Mouse (Mus musculus): ENCODE data around the gene Shank2. TPM values are rescaled to one million over a fixed set of nuclear protein-coding genes. Genes with fewer than 3 reads are reported as not detected.

The Shank2 gene
- polyA plus RNA-seq, 1 experiment from 2014 or later, result 0.76 TPM

DNA sequence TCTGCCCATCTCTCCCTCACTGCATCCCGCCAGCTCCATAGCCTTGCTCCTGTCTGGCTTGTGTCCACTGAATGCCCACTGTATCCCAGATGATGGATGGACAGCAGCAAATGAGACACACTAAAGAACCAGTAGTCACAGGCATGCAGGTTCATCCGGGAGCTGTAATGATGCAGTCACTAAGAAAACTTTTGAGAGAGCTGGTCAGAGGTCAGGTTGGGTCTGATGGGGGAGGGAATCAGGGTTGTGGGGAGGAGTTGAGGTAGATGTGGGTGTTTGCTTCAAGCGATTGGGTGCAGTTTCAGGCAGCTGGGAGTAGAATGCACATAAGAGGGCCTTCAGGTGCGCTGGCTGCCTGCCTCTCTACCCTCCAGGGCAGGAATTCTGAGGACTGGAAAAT, 21.8 kb downstream of the Shank2 start:
- no peak overlapping the region for H3K4me2 ChIP-seq (replicated peaks; ENCODE audit: low read depth, low read length)
- H3K36me3 ChIP-seq (ENCODE audit: insufficient read depth, low read length), result no peaks in the 10 kb centered on the region
- ATAC-seq (no peak), DNase-seq (ENCODE audit: low spot score) (no peak)
- H3K9me3 ChIP-seq (ENCODE audit: low read length), result no peaks in the 10 kb centered on the region
- H3K27ac ChIP-seq (ENCODE audit: low read length), result no peak overlapping the region
- H3K27me3 ChIP-seq (replicated peaks; ENCODE audit: insufficient read depth, low read length), result no peaks in the 10 kb centered on the region
- H3K4me3 ChIP-seq (ENCODE audit: low read depth, low read length), result no peak overlapping the region
- no peak overlapping the region for H3K9ac ChIP-seq (replicated peaks; ENCODE audit: low read depth)
- WGBS, result 62% methylated on average over 4 of the region's 4 CpGs
- TF ChIP-seq CTCF (IDR thresholded peaks at IDR 0.05), result no peak
- no peak for TF ChIP-seq EP300 (IDR thresholded peaks at IDR 0.05)
- H3K4me1 ChIP-seq (ENCODE audit: insufficient read depth, low read depth, low read length), result no peaks in the 10 kb centered on the region

DNA sequence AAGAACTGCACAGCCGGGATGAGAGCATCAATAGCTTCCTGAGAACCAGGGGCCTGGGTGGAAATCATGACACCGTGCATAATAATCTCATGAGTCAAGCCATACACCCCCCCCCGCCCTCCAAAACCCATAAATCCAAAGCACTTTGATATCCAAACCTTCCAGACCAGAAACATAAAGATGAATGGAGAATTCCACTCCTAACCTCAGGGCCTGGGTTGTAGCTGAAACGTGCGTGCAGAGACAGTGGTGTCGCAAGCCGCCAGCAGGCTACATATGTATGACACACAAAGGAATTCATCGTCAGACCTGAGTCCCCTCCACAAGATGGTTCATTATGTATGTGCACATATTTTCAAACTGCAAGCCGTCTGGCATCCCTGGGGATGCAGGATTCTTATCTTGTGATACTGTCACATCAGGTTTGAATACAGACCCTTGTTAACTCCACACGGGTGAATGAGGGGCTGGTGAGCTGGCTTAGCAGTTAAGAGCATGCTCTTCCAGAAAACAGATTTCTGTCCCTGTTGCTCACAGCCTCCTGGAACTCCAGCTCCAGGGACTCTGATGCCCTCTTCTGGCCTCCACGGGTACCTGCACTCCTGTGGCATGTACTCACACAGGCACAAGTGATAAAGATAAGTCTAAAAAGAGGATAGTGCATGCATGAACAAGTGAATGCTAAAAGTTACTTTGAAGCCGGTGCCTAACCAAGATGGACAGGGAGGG, 24.5 kb downstream of the Shank2 start:
- no peak overlapping the region for H3K4me2 ChIP-seq (replicated peaks; ENCODE audit: low read depth, low read length)
- ATAC-seq, result no peak
- 90% methylated on average over 12 of the region's 12 CpGs for WGBS

DNA sequence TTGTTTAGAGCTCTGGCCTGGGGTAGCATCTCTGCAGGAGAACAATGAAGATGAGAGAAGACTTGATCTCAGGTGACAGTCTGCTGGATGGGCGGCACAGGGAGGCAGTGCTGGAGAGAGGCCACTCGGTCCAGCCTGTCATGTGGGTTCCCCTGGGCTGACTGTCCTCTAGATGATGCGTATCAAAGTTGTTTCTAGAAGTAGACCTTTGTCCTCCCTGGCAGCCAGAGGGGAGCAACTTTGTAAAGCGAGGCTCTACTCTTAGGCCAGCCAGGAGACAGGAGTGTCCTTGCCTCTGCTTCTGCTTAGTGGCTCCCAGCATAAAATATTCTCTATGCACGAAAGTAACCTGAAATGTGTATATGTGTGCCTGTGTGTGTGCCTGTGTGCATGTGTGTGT, 27.5 kb downstream of the Shank2 start:
- WGBS, result 58% methylated on average over 5 of the region's 5 CpGs
- ATAC-seq (no peak), DNase-seq (ENCODE audit: low spot score) (no peak)
- Histone ChIP-seq H3K9ac (replicated peaks; ENCODE audit: low read depth) (no peak overlapping the region), H3K4me2 (replicated peaks; ENCODE audit: low read depth, low read length) (no peak overlapping the region), H3K27ac (ENCODE audit: low read length) (no peak overlapping the region), H3K9me3 (ENCODE audit: low read length) (no peaks in the 10 kb centered on the region), H3K4me1 (ENCODE audit: insufficient read depth, low read depth, low read length) (no peaks in the 10 kb centered on the region), H3K36me3 (ENCODE audit: insufficient read depth, low read length) (no peaks in the 10 kb centered on the region), H3K27me3 (replicated peaks; ENCODE audit: insufficient read depth, low read length) (no peaks in the 10 kb centered on the region), H3K4me3 (ENCODE audit: low read depth, low read length) (no peak overlapping the region)
- no peak for TF ChIP-seq CTCF (IDR thresholded peaks at IDR 0.05)
- no peak for TF ChIP-seq EP300 (IDR thresholded peaks at IDR 0.05)

More for the DNA sequence above, 24.5 kb downstream of the Shank2 start:
- Histone ChIP-seq H3K9ac (replicated peaks; ENCODE audit: low read depth) (no peak overlapping the region), H3K4me1 (ENCODE audit: insufficient read depth, low read depth, low read length) (no peaks in the 10 kb centered on the region), H3K4me3 (ENCODE audit: low read depth, low read length) (no peak overlapping the region), H3K9me3 (ENCODE audit: low read length) (no peaks in the 10 kb centered on the region), H3K27me3 (replicated peaks; ENCODE audit: insufficient read depth, low read length) (no peaks in the 10 kb centered on the region), H3K36me3 (ENCODE audit: insufficient read depth, low read length) (no peaks in the 10 kb centered on the region), H3K27ac (ENCODE audit: low read length) (no peak overlapping the region)
- no peak for TF ChIP-seq EP300 (IDR thresholded peaks at IDR 0.05)
- peak; percentile 42 for TF ChIP-seq CTCF (IDR thresholded peaks at IDR 0.05)
- DNase-seq (ENCODE audit: low spot score), result no peak

DNA sequence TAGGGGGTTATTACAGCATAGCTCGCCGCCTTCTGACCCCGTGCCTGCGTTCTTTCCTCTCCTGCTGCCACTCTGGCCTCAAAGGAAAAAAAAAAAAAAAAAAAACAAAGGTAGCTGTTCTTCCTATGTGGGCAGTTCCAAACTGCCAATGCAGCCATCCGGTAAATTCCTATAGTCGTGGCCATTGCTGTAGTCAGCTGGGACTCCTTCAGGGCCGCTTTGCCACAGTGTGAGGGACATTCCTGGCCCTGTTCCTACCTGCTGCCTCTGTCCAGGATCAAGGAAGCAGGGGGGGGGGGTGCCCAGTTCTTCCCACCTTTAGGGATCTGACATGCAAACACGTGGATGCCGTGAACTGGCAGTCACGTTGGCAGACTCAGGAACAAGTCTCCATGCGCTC, 29.1 kb downstream of the Shank2 start:
- Histone ChIP-seq H3K27me3 (replicated peaks; ENCODE audit: insufficient read depth, low read length) (no peaks in the 10 kb centered on the region), H3K4me2 (replicated peaks; ENCODE audit: low read depth, low read length) (no peak overlapping the region), H3K9me3 (ENCODE audit: low read length) (no peaks in the 10 kb centered on the region), H3K4me1 (ENCODE audit: insufficient read depth, low read depth, low read length) (no peaks in the 10 kb centered on the region), H3K27ac (ENCODE audit: low read length) (no peak overlapping the region), H3K36me3 (ENCODE audit: insufficient read depth, low read length) (no peaks in the 10 kb centered on the region), H3K4me3 (ENCODE audit: low read depth, low read length) (no peak overlapping the region), H3K9ac (replicated peaks; ENCODE audit: low read depth) (no peak overlapping the region)
- peak; percentile 14 for DNase-seq (ENCODE audit: low spot score)
- ATAC-seq, result peak; percentile 43
- WGBS, result 46% methylated on average over 11 of the region's 11 CpGs
- no peak for TF ChIP-seq CTCF (IDR thresholded peaks at IDR 0.05)
- TF ChIP-seq EP300 (IDR thresholded peaks at IDR 0.05), result no peak

DNA sequence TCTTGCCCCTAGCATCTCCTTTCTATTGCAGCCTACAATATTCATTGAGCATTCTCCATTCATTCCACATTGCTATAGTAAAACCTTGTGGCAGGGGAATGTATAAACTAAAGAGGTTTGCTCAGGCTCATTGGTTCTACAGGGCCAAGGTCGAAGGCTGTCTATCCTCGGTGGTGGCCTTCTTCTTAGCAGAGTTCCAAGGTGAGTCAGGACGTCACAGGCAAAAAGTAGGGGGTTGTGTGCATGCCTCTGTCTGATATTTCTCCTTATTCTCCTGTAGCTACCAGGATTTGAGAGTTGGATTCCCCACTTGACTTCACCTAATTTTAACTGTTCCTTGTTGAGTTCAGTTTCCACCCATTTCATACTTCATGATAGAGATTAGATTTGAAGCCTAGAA, 29.9 kb downstream of the Shank2 start:
- no peak for DNase-seq (ENCODE audit: low spot score)
- no peaks in the 10 kb centered on the region for H3K9me3 ChIP-seq (ENCODE audit: low read length)
- H3K27ac ChIP-seq (ENCODE audit: low read length), result no peak overlapping the region
- WGBS, result 88% methylated on average over 3 of the region's 3 CpGs
- no peak overlapping the region for H3K9ac ChIP-seq (replicated peaks; ENCODE audit: low read depth)
- H3K27me3 ChIP-seq (replicated peaks; ENCODE audit: insufficient read depth, low read length), result no peaks in the 10 kb centered on the region
- no peak for ATAC-seq
- H3K4me1 ChIP-seq (ENCODE audit: insufficient read depth, low read depth, low read length), result no peaks in the 10 kb centered on the region
- H3K4me2 ChIP-seq (replicated peaks; ENCODE audit: low read depth, low read length), result no peak overlapping the region
- TF ChIP-seq EP300 (IDR thresholded peaks at IDR 0.05) (no peak), CTCF (IDR thresholded peaks at IDR 0.05) (no peak)
- H3K4me3 ChIP-seq (ENCODE audit: low read depth, low read length), result no peak overlapping the region
- no peaks in the 10 kb centered on the region for H3K36me3 ChIP-seq (ENCODE audit: insufficient read depth, low read length)

DNA sequence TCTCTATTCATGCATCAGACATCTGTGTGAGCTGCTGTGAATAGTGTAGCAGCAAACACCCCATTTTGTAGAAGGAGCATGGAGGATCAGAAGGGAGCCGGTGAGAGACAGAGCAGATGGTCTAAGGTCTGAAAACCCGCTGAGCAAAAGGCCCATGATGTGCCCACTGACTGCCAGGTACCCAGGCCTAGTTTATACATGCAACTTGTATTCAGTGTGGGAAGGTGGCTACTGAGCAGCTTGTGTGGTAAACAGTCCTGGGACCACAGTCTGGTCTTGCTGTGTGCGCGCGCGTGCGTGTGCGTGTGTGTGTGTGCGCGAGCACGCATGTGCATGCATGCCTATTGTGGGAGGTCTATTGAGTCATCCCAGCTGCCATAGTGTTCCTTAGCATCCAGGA, 35.8 kb downstream of the Shank2 start:
- TF ChIP-seq EP300 (IDR thresholded peaks at IDR 0.05) (no peak), CTCF (IDR thresholded peaks at IDR 0.05) (no peak)
- H3K27ac ChIP-seq (ENCODE audit: low read length), result no peak overlapping the region
- 94% methylated on average over 11 of the region's 11 CpGs for WGBS

More for the DNA sequence above, 35.8 kb downstream of the Shank2 start:
- Histone ChIP-seq H3K4me3 (ENCODE audit: low read depth, low read length) (no peak overlapping the region), H3K4me1 (ENCODE audit: insufficient read depth, low read depth, low read length) (no peaks in the 10 kb centered on the region), H3K36me3 (ENCODE audit: insufficient read depth, low read length) (no peaks in the 10 kb centered on the region), H3K27me3 (replicated peaks; ENCODE audit: insufficient read depth, low read length) (no peaks in the 10 kb centered on the region), H3K9ac (replicated peaks; ENCODE audit: low read depth) (no peak overlapping the region), H3K4me2 (replicated peaks; ENCODE audit: low read depth, low read length) (no peak overlapping the region), H3K9me3 (ENCODE audit: low read length) (no peaks in the 10 kb centered on the region)
- no peak for ATAC-seq
- DNase-seq (ENCODE audit: low spot score), result no peak

Data from lung, postnatal 0 days (tissue).